Mouse (Mus musculus): ENCODE results near the gene Nthl1.

The Nthl1 gene
- long read RNA-seq, experiment 1, transcript Nthl1-201 (6 exons, 1,079 nt): major isoform, 8 of 9 reads
- long read RNA-seq, experiment 1, partial matches to known transcripts: 0 of 9 reads
- long read RNA-seq, experiment 1, other reads (novel, unspliced or antisense): 0 of 9 reads
- long read RNA-seq, experiment 2, transcript Nthl1-201 (6 exons, 1,079 nt): major isoform, 6 of 6 reads
- long read RNA-seq, experiment 2, partial matches to known transcripts: 0 of 6 reads
- long read RNA-seq, experiment 2, other reads (novel, unspliced or antisense): 0 of 6 reads

- intact Hi-C loops (cut with DNase I): no loop called here
Measured at GRCm38 (mm10) chr17:24632167-24632812, at the start of gene Nthl1, which contains the start of gene Tsc2. Gene Nthl1 (plus strand): TSS chr17:24632680. Gene Tsc2 (minus strand): TSS chr17:24632630.

DNA sequence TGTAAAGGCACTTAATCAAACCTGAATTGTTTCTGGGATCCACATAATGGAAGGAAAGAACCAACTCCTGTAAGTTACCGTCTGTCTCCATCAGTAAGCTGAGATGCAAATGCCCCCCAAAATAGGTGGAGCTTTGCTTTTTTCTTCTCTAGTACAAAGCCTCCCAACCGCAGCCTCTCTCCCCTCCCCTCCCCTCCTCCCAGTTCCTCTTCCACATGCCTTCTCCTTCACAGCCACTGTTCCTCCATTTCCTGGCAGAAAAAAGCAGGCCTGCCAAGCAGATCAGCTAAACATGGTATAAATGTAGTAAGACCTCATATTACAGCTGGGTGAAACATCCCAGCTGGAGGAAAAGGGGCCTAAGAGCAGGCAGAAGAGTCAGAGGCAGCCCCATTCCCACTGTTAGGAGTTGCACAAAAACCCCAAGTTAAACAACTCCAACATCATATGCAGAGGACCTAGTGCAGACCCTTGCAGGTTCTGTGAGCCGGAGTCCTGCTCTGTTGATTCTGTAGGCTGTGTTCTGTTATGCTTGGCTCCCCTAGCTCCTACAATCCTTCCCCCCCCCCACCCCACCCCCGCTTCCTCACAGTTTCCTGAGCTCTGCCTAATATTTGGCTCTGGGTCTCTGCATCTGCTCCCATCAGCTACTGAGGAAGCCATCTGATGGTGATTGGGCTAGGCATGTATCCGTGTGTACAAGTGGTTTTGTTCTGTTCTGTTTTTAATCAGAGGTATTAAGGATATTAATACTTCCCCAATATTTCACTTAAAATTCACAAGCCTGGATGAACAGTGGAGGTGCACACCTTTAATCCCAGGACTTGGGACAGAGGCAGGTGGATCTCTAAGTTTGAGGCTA, 48.6 kb upstream of the Nthl1 start:
- intact Hi-C loops (cut with DNase I): no loop called here

DNA sequence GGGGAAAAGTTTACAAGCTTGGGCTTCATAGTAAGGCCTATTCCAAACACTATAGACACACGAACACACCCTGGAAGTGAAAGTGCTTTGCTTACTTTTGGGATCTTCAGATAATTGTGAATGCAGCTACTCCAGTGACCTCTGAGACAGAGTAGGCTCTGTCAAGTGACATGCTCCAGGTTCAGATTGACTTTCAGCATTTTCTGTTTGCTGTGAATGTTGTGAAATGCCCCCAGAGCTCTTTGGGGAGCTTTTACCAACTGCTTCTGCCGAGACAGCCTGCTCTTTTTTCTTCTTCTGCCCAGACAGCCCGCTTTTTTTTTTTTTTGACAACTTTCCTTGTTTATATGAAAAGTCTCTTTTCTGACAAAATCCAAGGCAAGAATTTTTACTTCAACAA, 48.0 kb upstream of the Nthl1 start:
- intact Hi-C loops (cut with DNase I): no loop called here

DNA sequence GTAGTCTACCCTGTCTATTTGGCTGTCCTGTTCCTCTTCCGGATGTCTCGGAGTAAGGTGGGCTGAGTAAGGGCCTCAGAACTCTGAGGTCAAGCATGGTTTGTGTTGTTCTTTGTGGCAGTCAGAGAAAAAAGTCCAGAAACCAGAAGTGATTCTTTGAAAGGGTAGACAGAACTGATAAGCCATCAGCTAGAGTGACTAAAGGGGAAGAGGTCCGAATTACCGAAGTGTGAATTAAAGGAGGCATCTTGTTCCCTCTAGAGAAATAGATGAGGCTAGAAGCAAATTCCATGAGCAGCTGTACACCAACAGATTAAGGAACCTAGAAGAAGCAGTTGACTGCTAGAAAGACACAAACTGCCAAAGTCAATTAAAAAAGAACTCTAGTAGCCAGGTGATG, 45.9 kb upstream of the Nthl1 start:
- intact Hi-C loops (cut with DNase I): no loop called here

- intact Hi-C loops (cut with DNase I): no loop called here
Measured at GRCm38 (mm10) chr17:24590943-24591342, 41.5 kb upstream of the Nthl1 start.

DNA sequence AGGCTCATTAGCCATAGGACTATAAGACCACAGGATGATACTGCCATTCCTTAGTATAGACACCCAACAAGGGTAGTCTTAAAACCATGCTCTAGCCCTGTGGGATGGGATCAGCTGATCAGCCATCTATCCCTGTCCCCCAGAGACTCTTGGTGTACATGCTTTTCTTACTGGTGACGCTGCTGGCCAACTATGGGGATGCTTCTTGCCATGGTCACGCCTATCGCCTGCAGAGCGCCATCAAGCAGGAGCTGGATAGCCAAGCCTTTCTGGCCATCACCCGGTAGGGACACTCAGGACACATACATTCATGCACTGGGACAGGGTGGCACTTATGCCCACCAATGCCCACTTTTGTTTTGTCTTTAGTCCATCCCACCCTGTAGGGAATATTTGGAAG, 40.8 kb upstream of the Nthl1 start:
- intact Hi-C loops (cut with DNase I): no loop called here

GRCm38 (mm10) chr17:24593248-24593647, 39.2 kb upstream of the Nthl1 start:
- intact Hi-C loops (cut with DNase I): no loop called here

DNA sequence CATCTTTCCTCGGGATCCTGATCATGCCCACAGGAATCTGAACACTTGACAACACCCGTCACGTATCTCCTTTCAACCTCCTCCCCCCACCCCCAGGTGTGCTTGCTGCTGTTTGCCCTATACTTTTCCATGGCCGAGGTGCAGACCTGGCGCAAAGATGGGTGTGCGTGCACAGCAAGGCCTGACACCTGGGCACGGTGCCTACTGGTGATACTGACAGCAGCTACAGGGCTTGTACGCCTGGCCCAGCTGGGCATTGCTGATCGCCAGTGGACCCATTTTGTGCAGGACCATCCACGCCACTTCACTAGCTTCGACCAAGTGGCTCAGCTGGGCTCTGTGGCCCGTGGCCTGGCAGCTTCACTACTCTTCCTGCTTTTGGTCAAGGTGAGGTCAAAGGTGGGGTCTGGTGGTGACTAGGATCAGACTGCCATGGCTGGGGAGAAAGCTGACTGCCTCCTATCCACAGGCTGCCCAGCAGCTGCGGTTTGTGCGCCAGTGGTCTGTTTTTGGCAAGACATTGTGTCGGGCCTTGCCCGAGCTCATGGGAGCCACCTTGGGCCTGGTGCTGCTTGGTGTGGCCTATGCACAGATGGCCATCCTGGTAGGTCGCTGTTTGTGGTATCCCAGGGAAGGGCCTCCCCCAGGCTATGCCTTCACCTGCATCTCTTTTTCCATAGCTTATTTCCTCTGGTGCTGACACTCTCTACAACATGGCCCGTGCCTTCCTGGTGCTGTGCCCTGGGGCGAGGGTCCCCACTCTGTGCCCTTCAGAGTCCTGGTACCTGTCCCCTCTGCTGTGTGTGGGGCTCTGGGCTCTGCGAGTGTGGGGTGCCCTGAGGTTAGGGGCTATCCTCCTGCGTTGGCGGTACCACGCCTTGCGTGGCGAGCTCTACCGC, 38.2 kb upstream of the Nthl1 start:
- intact Hi-C loops (cut with DNase I): no loop called here

GRCm38 (mm10) chr17:24595126-24596072, 37.1 kb upstream of the Nthl1 start:
- intact Hi-C loops (cut with DNase I): no loop called here

GRCm38 (mm10) chr17:24596073-24596466, 36.4 kb upstream of the Nthl1 start:
- intact Hi-C loops (cut with DNase I): no loop called here

- intact Hi-C loops (cut with DNase I): no loop called here
Measured at GRCm38 (mm10) chr17:24596471-24597183, 35.9 kb upstream of the Nthl1 start.

DNA sequence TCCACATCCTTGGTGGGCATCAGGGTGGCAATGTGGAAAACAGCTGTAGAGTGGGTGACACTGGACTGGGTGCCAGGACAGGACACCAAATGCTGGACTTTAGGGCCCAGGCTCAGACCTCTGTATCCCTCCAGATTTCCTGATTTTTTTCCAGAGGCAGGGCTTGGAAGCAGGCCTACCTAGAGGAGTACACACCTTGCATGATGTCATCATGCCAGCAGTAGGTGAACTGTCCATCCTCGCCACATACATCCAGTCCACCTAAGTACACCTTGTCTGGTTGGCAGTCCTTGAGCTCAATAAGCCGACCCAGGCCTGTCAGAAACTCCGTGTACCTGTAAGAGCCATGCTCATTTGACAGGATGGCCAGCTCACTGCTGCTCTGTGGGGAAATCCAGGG, 34.5 kb upstream of the Nthl1 start:
- intact Hi-C loops (cut with DNase I): no loop called here

- intact Hi-C loops (cut with DNase I): no loop called here
Measured at GRCm38 (mm10) chr17:24600502-24600901, 32.0 kb upstream of the Nthl1 start.

GRCm38 (mm10) chr17:24603961-24604360, 28.5 kb upstream of the Nthl1 start:
- intact Hi-C loops (cut with DNase I): no loop called here

DNA sequence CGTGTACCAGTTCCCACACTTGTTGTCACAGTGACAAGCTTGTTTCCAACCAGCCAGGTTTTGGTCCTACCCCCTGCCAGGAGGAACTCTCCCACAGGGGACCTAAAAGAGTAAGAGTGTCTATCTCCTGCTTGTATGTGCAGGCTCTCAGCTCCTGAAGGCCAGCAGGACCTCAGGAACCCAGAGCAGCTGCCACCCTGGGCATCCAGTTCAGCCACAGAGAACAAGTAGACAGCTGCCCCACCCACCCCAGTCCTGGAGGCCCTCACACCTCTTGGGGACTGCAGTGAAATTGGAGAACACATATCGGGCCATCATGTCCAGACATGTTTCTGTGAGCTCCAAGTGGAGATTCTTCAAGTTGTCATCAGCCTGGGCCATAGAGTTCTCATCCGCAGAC, 27.9 kb upstream of the Nthl1 start:
- intact Hi-C loops (cut with DNase I): no loop called here

- intact Hi-C loops (cut with DNase I): no loop called here
Measured at GRCm38 (mm10) chr17:24608370-24608769, 24.1 kb upstream of the Nthl1 start.

DNA sequence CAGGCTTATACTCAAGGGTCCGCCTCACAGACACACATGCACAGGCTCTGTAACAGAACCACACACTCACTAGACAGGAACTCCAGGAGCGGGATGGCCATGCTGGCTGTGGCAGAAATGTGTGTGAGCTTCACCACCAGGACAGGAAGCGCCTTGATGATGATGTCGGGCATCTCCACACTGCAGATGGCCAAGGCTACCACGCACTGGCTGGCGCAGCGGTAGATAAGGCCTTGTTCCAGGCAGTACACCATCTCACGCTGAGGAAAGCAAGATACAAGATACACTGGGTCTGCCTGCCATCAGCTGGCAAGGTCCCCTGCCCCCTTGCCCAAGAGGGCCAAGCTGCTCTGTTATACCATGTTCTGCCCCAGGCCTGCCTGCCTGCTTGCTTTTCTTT, 23.6 kb upstream of the Nthl1 start:
- intact Hi-C loops (cut with DNase I): no loop called here

- intact Hi-C loops (cut with DNase I): no loop called here
Measured at GRCm38 (mm10) chr17:24610711-24611110, 21.8 kb upstream of the Nthl1 start.

DNA sequence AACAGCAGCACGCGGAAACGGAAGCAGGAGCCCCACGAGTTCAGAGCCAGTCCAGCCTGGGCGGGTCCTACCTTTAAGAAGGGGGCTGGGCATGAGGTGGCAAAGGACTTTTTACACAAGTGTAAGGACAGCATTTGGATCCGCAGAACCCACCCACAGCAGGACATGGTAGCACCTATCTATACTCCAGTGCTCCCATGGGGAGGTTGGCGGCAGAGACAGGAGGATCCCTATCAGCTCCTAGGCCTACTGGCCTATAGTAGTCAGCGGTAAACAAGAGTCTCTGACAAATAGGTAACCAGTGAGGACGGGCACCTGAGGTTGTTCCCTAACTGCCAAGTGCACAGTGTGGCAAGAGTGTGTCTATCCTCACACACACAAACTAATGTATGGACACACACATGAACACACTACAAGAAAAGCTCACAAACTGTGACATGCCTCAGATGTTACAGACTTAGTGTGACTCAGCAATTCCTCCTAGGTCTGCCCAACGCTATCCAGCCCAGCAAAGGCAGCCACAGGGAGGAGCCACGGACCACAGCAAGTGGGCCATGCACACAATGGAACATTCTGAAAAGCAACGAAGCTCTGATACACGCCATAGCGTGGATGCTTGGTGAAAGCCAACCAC, 14.8 kb upstream of the Nthl1 start:
- intact Hi-C loops (cut with DNase I): no loop called here
